Mouse (Mus musculus) T-helper 1 cell (primary cell): ENCODE results near the gene Myo5c.

Experiments
- in situ Hi-C: fragments of 300-600 bp; cut with MboI, MseI; formaldehyde crosslinking; loops from one replicate; pipeline ENCODE4 v1.15.1; 2025; ENCODE audit warnings: high pct_unique_total_duplicates

Myo5c gene

DNA sequence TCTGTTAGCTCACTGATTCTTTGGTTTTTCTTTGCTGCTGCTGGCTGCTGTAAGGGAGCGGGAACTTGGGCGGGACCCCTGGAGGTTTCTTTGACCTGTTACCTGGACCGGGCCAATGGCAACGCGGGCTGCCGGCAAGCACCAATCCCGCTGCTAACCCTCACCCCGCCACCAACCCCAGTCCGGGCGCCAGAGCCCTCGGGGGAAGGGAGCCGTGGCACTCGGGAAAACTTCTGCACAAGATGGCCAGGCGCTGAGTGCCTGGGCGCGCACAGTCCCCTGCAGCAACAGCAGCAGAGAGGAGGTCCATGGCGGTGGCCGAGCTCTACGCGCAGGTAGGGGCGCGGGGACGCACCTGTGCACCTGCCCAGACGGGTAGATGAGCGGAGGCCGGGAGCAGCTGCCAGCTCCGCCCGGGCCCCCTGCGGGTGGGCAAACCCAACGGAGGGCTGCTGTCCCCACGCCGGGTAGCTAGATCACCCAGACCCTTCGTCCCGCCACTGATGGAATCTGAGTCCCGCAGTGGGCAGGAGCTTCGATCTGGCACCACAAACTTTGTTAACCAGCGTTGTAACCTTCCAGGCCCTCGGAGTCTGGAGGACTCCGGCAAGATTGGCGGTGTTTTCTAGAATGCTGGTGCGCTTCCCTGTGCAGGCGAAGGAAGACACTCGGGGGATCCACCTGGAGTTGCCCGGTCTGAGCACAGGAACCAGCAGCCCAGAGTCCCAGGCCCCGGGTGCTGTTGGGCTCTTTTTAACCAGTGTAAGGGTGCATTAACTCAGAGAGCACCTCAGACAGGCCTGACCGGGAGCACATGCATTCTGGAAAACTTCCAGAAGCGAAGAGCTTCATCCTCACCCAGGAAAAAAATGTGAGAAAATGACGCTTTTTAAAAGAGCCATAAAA is at the start of gene Myo5c:
Gene Myo5c, plus strand, starts transcription at position 180 of the 906 bp plus-strand sequence.
- in situ Hi-C loops = no loop called here

DNA sequence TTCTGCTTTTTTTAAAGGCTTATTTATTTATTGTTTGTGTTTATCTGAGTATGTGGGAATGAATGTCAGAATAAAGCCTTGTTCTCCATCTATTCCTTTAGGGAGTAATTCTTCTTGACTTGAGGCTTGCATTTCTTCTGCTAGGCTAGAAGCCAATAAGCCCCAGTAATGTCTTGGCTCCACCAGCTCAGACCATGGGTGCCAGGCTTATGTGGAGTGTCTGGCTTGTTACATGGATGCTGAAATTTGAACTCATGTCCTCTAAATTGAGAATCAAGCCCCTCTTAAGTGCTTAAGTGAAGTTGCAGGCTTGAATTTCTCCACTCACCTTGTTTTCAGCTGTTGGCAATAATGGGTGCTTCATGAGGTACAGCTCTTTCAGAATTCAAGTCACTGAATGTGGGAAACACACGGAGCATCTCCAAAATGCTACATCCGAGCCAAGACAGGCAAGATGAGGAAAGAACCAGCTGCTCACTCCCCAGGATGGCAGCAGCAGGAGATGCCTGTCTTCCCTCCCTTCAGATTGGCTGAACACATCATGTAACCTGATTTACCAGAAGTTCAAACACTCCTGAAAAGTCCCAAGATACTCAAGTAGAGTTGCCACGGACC is 44.1 kb upstream of the Myo5c start:
- in situ Hi-C loops = no loop called here

- in situ Hi-C loops = no loop called here
Measured at GRCm38 (mm10) chr9:75193858-75194257, 38.0 kb upstream of the Myo5c start.

DNA sequence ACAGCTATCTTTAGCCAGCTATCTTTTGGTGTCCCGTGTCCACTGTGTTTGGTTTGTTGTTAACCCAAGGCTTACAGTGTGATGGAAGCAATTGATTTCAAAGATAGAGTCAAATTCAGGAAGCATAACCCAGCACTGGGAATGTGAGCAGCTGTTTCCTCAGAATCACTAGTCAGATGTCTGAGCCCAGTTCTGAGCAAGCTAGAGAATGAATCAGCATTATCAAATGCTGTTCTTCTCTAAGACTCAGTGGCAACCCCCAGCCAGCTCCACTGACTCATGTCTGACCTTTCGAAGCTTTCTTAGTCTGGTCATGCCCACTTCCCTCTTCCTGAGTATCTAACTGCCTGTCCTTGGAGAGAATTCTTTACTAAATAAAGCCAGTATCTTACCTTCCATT is 35.5 kb upstream of the Myo5c start:
- in situ Hi-C loops = no loop called here

DNA sequence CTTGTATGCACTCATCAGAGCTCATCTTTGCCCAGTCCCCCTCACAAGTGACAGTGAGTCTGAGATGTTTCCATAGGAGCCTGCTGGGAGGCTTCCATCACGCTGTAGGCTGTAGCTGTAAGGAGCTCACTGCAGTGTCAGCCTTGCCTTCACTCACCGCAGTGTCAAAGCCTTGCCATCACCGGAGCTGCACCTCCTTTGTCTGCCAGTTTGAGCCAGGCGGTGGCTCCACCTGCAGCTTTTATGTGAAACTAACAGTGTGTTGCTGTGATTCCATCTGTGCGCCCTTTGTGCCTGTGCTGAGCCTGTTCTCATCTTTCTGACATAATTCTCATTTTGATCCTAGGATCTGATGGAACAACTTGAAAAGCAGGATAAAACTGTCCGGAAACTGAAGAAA is 34.5 kb upstream of the Myo5c start:
- in situ Hi-C loops = no loop called here

GRCm38 (mm10) chr9:75201506-75201905 is 30.3 kb upstream of the Myo5c start:
- in situ Hi-C loops = no loop called here

DNA sequence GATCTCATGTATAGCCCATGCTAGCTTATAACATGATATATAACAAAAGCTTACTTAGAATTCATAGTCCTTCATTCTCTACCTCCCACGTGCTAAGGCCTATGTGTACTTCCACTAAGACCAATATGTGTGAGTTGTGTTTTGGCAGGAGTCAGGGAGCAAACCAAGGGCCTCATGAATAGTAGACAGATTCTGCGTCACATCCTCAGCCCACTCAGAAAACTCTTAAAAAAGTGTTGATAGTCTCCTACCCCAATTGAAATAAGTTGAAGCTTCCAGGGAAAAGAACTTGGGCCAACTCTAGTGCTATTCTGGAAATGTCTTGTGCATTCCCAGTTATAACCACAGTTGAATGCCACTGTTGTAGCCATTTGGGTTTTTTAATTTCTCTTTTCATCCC is 29.8 kb upstream of the Myo5c start:
- in situ Hi-C loops = no loop called here

GRCm38 (mm10) chr9:75209246-75209645 is 22.6 kb upstream of the Myo5c start:
- in situ Hi-C loops = no loop called here

- in situ Hi-C loops = no loop called here
Measured at GRCm38 (mm10) chr9:75210269-75210668, 21.6 kb upstream of the Myo5c start.

DNA sequence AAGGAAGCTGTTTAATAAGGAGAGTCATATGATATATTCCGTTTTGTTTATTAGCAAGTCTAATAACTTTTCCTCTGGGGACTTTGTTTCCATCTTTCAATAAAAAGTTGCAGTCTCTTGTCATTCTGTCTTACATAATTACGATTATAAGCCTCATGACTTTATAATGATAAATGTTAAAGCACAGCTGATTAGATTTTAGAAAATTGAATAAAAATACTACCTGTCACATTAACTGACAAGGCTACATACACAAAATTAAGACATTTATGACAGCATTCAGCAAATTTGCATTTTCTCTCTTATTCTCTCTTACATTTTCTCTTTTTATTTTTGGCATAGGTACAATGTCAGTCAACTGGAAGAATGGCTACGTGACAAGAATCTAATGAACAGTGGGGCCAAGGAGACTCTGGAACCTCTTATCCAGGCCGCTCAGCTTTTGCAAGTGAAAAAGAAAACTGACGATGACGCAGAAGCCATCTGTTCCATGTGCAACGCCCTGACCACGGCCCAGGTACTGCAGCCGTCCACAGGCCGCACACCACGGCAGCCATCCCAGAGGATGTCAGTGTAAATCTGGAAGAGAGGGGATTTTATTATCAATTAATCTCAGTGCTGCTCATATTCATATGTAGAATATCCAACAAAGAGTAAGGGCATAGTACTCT is 16.9 kb upstream of the Myo5c start:
- in situ Hi-C loops = no loop called here

GRCm38 (mm10) chr9:75219942-75220341 is 11.9 kb upstream of the Myo5c start:
- in situ Hi-C loops = no loop called here

DNA sequence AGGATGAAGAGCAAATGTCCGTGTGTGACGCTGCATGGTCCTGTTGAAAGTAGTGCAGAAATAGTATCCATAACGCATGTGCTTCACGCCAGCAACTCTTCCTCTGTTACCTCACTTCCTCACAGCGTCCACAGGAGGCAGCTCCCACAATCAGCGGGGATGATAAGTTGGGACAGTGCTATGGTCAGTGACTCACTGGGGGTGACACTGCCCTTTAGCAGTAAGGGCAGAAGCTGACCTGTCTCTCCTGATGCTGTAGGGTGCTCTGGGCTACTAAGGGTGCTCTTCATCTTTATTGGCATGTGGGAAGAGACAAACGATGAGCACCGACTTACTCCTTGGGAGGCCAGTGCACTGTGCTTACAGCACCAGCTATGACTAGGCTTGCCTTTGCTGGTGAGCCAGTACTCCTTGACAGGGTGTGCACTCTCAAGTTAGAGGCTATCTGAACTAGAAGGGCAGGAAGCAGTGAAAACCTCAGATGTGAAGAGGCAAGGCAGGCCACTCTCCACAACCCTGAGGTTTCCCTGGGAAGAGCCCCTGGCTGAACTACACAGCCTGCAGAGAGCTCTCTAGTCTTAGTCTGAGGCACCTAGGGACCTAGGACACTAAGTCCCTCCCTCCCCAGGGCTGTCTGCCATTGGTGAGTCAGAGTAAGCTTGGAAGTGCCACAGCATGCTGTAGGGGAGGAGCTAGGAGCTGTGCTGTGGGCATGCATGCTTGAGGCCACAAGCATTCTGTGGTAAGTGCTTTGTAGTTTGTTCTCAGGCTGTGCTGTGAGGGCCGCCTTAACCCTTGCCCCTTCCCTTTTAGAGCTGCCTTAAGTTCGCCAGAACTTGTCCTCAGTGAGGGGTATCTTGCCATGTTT is 10.2 kb upstream of the Myo5c start:
- in situ Hi-C loops = no loop called here

DNA sequence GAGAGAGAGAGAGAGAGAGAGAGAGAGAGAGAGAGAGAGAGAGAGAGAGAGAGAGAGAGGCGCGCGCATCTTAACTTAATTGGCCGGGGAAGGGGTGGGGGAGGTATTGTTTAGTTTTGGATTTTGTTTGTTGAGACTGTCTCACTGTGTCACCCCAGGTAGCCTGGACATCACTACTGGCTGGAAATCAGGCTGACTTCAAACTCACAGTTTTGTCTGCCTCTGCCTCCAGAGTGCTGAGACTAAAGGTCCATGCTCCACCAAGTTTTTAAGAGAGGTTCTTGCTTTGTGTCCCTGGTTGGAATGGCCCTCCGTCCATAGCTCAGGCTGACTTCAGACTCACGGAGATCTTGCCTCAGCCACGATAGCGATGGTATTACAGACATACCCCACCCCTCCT is 1.0 kb downstream of the Myo5c start:
- in situ Hi-C loops = no loop called here

DNA sequence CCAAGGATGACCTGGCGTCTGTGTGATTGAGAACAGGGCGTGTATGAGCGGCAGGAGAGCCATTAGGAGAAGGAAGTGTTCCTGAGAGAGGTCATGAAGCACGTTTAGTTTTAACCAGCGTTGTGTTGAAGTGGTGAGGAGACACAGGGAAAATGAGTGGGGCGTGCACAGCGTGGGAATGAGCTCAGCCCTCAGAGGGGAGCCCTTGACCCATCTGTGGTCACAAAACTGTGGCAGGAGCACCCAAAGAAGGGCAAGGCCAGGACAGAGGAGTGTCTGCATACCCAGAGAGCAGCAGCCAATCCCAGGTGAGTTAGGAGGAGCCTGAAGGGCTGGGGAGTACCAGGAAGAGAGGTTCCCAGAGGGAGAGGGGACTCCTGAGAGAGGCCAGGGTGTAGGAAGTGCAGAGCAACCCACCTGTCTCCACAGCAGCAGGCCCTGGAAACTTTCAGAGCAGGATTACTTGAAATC is 2.5 kb downstream of the Myo5c start:
- in situ Hi-C loops = no loop called here

DNA sequence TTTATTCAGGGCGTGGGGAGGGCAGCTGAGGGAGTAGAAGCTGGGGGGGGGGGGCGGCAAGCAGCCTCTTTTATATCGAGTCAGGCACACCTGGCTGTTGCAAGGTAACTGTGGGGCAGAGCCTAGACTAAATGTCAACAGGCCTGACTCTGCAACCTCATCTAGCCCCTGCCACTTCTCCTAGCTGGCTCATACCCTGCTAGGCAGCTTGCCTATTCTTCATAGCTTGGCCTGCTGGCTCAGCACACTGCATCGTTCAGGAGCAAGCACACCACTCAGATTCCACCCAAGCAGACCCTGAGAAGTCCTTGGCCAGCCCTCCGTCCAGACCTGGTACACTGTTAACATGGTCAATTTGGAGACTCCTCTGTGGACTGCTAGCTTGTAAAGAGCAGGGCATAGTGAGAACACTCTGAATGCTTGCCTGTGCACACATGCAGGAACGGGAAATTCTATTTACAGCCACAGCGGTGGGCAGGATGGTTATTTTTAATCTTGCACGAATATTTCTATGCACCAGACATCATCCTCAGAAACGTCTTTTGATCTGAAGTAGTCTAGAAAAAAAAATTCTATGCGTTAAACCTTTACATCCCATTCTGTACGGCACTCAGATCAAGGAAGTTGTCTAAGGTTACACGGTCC is 3.3 kb downstream of the Myo5c start:
- in situ Hi-C loops = no loop called here

DNA sequence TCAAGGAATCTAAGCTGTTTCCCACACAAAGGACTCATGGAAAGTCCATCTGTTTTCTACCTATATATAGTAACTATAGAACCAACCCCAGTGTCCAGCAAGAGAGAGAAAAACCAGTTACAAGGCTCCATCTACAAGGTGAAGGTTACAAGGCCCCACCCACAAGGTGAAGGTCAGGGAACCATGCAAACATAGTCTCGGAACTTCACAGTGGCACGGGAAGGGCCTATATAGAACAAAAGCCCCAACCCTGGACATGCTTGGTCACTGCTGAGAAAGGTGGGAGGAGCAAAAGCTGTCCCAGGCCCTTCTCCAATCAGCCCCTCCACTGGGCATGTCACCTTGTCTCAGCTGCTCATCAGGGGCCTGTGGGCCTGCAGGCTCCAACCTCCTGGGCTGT is 3.9 kb downstream of the Myo5c start:
- in situ Hi-C loops = no loop called here

DNA sequence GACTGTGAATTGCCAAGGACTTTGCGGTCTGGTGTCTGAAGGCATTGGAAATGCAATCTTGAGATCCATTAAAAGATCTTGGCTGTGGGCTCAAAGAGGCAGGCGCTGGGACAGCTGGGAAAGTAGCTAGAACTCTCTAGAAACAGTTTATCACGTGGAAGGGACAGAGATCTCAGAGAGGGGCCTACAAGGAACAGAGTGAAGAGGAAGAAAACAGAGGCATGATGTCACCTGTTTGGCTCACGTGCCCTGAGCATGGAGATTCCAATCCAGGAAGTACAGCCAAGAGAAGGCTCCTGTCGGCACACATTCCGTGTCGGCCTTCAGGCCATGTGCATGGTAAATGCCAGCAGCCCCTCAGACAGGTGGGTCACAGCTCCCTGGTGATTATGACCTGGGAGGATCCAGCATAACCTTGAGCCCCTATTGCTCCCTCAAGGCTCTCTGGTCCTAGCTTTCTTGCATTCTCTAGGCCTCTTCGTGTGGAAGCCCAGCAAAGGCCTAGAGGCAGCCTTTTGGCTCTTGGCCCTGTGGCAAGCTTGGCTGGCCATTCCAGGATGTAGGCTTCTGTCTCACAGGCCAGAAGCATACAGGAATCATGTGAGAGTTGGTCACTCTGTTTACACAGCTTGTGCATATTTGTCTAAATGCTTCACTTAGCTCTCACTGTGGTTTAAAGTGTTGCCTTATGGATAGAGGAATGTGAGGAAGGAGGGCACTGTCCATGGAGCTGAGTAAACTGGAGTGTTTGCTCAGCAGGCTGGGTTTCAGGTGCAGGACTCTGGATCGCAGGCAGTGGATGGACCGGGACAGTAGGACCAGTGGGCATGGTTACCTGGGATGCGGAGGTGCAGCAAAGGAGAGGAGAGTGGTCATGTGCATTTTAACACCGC is 4.8 kb downstream of the Myo5c start:
- in situ Hi-C loops = no loop called here

DNA sequence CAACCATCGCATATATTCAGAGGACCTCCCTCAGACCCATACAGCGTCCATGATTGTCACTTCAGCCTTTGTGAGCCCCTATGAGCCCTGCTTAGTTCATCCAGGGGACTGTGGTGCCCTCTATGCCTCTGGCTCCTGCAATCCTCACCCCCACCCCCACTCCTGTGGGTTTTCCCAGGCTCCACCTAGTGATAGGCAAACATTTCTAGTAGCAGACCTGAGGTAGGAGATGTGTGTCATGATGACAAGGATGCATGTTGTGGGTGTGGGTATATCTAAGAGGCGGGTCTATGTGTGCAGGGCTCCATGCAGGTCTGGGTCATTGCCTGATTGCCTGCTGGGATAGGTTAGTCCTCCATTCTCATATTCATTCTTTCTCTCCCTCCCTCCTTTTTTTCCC is 6.4 kb downstream of the Myo5c start:
- in situ Hi-C loops = no loop called here

- in situ Hi-C loops = no loop called here
Measured at GRCm38 (mm10) chr9:75243052-75243451, 11.2 kb downstream of the Myo5c start.
